Mouse (Mus musculus) adrenal gland, adult 2 months (tissue): Measurements from ENCODE around the gene Gas2l1. TPM values are rescaled to one million over a fixed set of nuclear protein-coding genes. Genes with fewer than 3 reads are reported as not detected.
"Not testable (repeated sequence)": the region's sequence is repeated elsewhere in the genome, so short reads cannot be mapped to it uniquely, and the experiment has no call there.

Experiments
- DNase-seq: peaks from one replicate; pipeline ENCODE4 v3.0.0; 2021
- long read RNA-seq: library from polyadenylated mRNA; stranded (forward); transcript quantifications from one replicate; pipeline ENCODE4 v2.0.0, GENCODE M21; 2021
- polyA plus RNA-seq: library from polyadenylated mRNA; depleted of rRNA; stranded (reverse); fragments of >200 nt; gene quantifications from 2 replicates; pipeline ENCODE4 v1.2.3, GENCODE M21; 2012; rRNA removed
- total RNA-seq, 2 experiments: library from RNA; stranded (reverse); gene quantifications; 2 replicates each; pipeline ENCODE4 v1.2.3; 2021

Gene Gas2l1
- 10 to 100 TPM; 42.6 to 58.4 TPM for total RNA-seq
- polyA plus RNA-seq, result 108 and 131 TPM in 2 replicates
- long read RNA-seq, transcript Gas2l1-203 (6 exons, 2,530 nt), result major isoform, 21 of 78 reads
- long read RNA-seq, transcript Gas2l1-202 (7 exons, 2,847 nt), result minor isoform, 16 of 78 reads
- long read RNA-seq, partial matches to known transcripts, result 10 of 78 reads
- long read RNA-seq, other reads (novel, unspliced or antisense), result 31 of 78 reads

GRCm38 (mm10) chr11:5065056-5065821, at the start of gene Gas2l1:
TSS of gene Gas2l1 (minus strand) at chr11:5065327.
- DNase-seq, result peak; percentile 95

GRCm38 (mm10) chr11:5113645-5114044, 48.5 kb upstream of the Gas2l1 start:
- DNase-seq, result no peak

GRCm38 (mm10) chr11:5109441-5109840, 44.3 kb upstream of the Gas2l1 start:
- no peak for DNase-seq

- no peak for DNase-seq
Observed at GRCm38 (mm10) chr11:5103986-5104509, 38.9 kb upstream of the Gas2l1 start.

- DNase-seq, result no peak
Observed at GRCm38 (mm10) chr11:5102384-5102783, 37.3 kb upstream of the Gas2l1 start.

GRCm38 (mm10) chr11:5101641-5102040, 36.5 kb upstream of the Gas2l1 start:
- no peak for DNase-seq

GRCm38 (mm10) chr11:5100801-5101200, 35.7 kb upstream of the Gas2l1 start:
- DNase-seq, result no peak

- DNase-seq, result no peak
Observed at GRCm38 (mm10) chr11:5100283-5100682, 35.2 kb upstream of the Gas2l1 start.

GRCm38 (mm10) chr11:5099576-5100183, 34.6 kb upstream of the Gas2l1 start:
- peak; percentile 90 for DNase-seq

- DNase-seq, result peak; percentile 98
Observed at GRCm38 (mm10) chr11:5098736-5099542, 33.8 kb upstream of the Gas2l1 start, which contains the start of the genes Rhbdd3 and Ewsr1. TSS of gene Rhbdd3 (plus strand) at chr11:5098926. TSS of gene Ewsr1 (minus strand) at chr11:5099266.

- peak; percentile 69 for DNase-seq
Observed at GRCm38 (mm10) chr11:5098035-5098735, 33.1 kb upstream of the Gas2l1 start.

- DNase-seq, result no peak
Observed at GRCm38 (mm10) chr11:5096480-5097020, 31.4 kb upstream of the Gas2l1 start.

GRCm38 (mm10) chr11:5095877-5096276, 30.8 kb upstream of the Gas2l1 start:
- DNase-seq, result no peak

- DNase-seq, result no peak
Observed at GRCm38 (mm10) chr11:5091706-5092105, 26.6 kb upstream of the Gas2l1 start.

GRCm38 (mm10) chr11:5089147-5089546, 24.0 kb upstream of the Gas2l1 start:
- peak; percentile 53 for DNase-seq

GRCm38 (mm10) chr11:5076843-5077242, 11.7 kb upstream of the Gas2l1 start:
- not testable (repeated sequence) for DNase-seq

- no peak for DNase-seq
Observed at GRCm38 (mm10) chr11:5075760-5076159, 10.6 kb upstream of the Gas2l1 start.

GRCm38 (mm10) chr11:5074882-5075281, 9.8 kb upstream of the Gas2l1 start:
- no peak for DNase-seq

GRCm38 (mm10) chr11:5068126-5068971, 3.2 kb upstream of the Gas2l1 start:
- no peak for DNase-seq

GRCm38 (mm10) chr11:5067063-5067462, 1.9 kb upstream of the Gas2l1 start:
- no peak for DNase-seq
